Mouse (Mus musculus): ENCODE measurements around the gene Tdrd5. TPM values are rescaled to one million over a fixed set of nuclear protein-coding genes. Genes with fewer than 3 reads are reported as not detected.
A peak's percentile ranks its signal among the peaks of the same experiment; 100 is the strongest.
"Not testable (repeated sequence)": the region's sequence is repeated elsewhere in the genome, so short reads cannot be mapped to it uniquely, and the experiment has no call there.

Gene Tdrd5
- total RNA-seq (2014; fragmentation: Nextera tagmentation) (not detected in 2 replicates), total RNA-seq (2017) (not detected in 2 replicates)

DNA sequence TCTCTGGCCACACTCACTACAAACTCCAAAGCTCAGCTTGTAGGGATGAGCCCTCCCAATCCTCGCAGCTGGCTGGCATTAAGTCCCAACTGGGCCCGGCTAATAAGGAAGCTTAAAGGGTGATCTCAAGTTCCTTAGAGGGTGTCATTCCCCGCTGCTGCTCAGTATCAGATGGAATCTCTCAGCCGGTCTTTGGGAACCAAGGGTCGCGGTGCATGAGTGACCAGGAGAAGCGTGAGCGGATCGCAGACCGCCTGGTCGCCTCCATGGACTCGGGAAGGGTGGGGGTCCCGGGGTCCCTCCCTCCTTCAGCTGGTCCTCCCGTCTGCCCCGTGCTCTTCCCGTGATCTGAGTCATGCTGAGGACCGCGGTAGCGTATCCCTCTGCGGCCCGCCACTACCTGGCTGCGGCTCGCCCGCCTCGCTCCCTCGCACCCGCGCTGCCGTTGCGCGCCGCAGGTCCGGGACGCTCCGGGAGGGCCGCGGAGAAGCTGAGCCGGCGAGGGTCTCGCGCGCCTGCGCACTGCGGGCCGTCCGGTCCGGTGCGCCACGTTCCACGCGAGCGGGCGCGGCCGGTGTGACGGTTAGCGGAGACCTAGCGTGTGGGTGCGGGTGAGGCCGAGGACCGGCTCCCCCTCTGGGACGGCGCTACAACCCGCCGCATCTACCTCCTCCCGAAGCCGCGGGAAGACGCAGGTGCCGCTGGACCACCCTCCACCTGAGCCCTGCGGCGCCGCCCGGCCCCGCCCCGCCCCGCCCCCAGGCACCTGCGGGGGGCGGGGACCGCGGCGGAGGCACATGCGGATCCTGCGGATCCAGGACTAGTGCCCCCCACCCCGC, at the start of gene Tdrd5:
TSS of gene Tdrd5 (minus strand) at position 754 of the 839 bp plus-strand sequence.
- peak; percentile 55 for ATAC-seq (replicated peaks; ENCODE audit: low FRiP score, low TSS enrichment, poor library complexity, severe bottlenecking)

DNA sequence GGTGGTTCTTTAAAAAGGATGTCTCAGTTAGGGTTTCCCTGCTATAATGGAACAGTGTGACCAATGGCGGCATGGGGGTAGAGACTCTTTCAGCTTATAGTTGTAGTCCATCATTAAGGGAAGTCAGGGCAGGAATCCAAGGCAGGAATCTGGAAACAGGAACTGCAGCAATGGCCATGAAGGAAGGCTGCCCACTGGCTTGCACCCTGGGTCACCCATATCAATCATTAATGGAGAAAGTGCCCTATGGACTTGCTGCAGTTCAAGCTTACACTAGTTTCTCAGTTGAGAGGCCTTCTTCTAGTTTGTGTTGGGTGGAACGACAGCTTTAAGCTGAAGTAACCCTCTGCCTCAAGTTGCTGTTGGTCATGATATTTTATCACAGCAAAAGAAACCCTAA, 49.0 kb upstream of the Tdrd5 start:
- no peak for ATAC-seq (replicated peaks; ENCODE audit: low FRiP score, low TSS enrichment, poor library complexity, severe bottlenecking)

DNA sequence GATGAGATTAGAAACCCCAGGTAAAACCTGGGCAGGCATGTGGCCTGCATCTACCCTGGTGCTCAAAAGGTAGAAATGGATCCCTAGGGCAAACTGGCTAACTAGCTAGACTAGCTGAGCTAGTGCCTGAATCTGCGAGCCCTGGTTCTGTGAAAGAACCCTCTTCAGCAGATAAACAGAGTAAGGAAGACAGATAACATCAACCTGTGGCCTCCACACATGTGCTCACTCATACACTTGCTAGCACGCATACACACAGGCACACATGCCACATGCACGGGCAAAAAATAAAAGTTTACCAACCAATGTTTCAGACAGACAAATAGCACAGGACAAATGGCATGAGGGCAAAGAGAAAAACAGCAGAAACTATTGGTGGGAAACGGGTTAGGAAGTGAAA, 47.0 kb upstream of the Tdrd5 start:
- no peak for ATAC-seq (replicated peaks; ENCODE audit: low FRiP score, low TSS enrichment, poor library complexity, severe bottlenecking)

- ATAC-seq (replicated peaks; ENCODE audit: low FRiP score, low TSS enrichment, poor library complexity, severe bottlenecking), result no peak
Observed at GRCm38 (mm10) chr1:156349031-156349430, 45.6 kb upstream of the Tdrd5 start.

DNA sequence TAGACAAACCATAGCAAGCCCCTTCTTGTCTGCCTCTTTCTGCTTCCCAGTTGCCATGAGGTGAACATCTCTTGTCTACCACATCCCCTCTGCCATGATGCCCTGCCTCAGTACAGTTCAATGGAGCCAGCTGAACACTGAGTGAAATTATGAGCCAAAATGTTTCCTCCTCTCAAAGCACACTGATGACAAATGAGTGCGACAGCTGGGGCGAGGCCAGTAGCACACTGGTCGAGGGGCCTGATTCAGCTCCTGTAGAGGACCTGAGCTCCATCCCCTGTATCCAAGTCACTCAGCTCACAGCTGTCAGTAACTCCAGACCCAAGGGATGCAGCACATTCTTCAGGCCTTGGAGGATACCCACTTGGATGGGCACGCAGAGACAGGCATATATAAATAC, 42.2 kb upstream of the Tdrd5 start:
- no peak for ATAC-seq (replicated peaks; ENCODE audit: low FRiP score, low TSS enrichment, poor library complexity, severe bottlenecking)

DNA sequence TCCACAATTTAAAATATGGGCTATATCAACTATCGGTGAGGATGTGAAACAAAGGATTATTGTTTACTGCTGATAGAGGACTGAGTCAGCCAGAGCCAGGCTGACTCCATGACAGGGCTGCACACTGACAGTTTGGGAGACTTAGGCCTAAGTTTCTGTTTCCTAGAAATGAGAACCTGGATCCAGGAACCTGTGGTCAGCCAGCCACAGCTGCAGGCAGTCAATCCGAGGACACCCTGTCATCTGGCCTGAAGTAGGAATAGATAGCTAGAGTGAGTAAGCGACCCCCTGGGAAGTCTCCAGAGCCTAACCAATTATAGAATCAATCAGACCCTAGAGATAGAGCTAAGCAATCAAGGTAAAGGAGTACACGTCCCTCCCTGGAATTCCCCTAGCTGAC, 41.0 kb upstream of the Tdrd5 start:
- no peak for ATAC-seq (replicated peaks; ENCODE audit: low FRiP score, low TSS enrichment, poor library complexity, severe bottlenecking)

DNA sequence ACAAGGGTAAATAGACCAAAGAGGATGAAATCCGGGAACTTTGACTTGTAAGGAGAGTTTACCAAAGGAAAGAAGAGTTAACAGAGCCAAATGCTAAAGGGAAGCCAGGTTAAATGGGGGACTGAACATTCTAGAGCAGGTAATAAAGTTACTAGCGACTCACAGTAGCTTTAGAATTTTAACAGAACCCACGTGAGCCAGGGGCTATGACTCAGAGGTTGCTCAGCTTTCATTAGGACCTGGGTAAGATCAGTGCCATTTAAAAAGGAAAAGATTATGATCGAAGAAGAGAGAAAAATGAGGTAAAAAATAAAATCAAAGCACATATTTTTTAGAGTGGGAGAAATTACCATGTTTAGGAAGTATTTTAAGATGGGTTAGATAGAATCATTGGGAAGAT, 37.4 kb upstream of the Tdrd5 start:
- ATAC-seq (replicated peaks; ENCODE audit: low FRiP score, low TSS enrichment, poor library complexity, severe bottlenecking), result no peak

- no peak for ATAC-seq (replicated peaks; ENCODE audit: low FRiP score, low TSS enrichment, poor library complexity, severe bottlenecking)
Observed at GRCm38 (mm10) chr1:156323126-156323525, 19.7 kb upstream of the Tdrd5 start.

DNA sequence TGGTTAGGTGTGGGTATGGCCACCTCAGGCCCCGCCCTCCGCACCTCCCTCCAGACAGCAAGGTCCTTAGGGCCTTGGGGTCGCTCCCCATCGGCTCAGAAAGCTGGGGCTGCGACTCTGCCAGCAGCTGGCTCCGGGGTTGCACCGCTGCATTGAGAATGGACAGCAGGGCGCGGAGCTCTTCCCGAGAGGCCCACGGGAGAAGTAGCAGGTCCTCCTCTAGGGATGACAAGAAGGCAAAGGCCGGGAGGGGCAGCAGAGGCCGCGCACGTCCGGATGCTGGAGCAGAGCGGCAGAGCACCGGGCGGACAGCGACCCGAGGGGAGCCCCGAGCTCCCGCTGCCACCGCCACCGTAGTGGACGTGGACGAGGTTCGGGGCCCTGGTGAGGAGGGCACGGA, 7.2 kb upstream of the Tdrd5 start, which contains the start of gene Nphs2:
TSS of gene Nphs2 (plus strand) at position 98 of the 400 bp plus-strand sequence.
- ATAC-seq (replicated peaks; ENCODE audit: low FRiP score, low TSS enrichment, poor library complexity, severe bottlenecking), result 0 out of 2 replicates have a peak, but pooled peaks have one; percentile 34

DNA sequence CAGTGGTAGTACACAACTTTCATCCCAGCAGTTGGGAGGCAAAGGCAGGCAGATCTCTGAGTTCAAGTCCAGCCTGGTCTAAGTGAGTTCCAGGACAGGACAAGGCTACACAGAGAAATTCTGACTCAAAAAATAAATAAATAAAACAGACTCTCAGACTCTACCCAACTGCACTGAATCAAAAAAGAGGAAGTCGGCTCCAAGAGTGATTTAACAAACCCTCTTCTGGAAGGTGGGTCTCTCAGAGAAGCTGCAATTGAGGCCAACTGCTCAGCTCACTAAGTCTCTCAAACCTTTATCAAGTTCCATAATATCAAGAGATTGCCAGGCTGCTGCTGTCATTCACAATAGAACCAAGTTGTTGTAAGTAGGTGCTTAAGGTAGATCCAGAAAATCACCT, 5.1 kb upstream of the Tdrd5 start:
- no peak for ATAC-seq (replicated peaks; ENCODE audit: low FRiP score, low TSS enrichment, poor library complexity, severe bottlenecking)

GRCm38 (mm10) chr1:156290016-156290415, 13.4 kb downstream of the Tdrd5 start:
- ATAC-seq (replicated peaks; ENCODE audit: low FRiP score, low TSS enrichment, poor library complexity, severe bottlenecking), result no peak

GRCm38 (mm10) chr1:156289222-156289587, 14.3 kb downstream of the Tdrd5 start:
- ATAC-seq (replicated peaks; ENCODE audit: low FRiP score, low TSS enrichment, poor library complexity, severe bottlenecking), result not testable (repeated sequence)

- ATAC-seq (replicated peaks; ENCODE audit: low FRiP score, low TSS enrichment, poor library complexity, severe bottlenecking), result no peak
Observed at GRCm38 (mm10) chr1:156288556-156289221, 14.8 kb downstream of the Tdrd5 start.

GRCm38 (mm10) chr1:156285541-156285896, 17.9 kb downstream of the Tdrd5 start:
- ATAC-seq (replicated peaks; ENCODE audit: low FRiP score, low TSS enrichment, poor library complexity, severe bottlenecking), result no peak

GRCm38 (mm10) chr1:156284851-156285540, 18.5 kb downstream of the Tdrd5 start:
- no peak for ATAC-seq (replicated peaks; ENCODE audit: low FRiP score, low TSS enrichment, poor library complexity, severe bottlenecking)

- ATAC-seq (replicated peaks; ENCODE audit: low FRiP score, low TSS enrichment, poor library complexity, severe bottlenecking), result peak; percentile 73
Observed at GRCm38 (mm10) chr1:156284207-156284606, 19.3 kb downstream of the Tdrd5 start.

DNA sequence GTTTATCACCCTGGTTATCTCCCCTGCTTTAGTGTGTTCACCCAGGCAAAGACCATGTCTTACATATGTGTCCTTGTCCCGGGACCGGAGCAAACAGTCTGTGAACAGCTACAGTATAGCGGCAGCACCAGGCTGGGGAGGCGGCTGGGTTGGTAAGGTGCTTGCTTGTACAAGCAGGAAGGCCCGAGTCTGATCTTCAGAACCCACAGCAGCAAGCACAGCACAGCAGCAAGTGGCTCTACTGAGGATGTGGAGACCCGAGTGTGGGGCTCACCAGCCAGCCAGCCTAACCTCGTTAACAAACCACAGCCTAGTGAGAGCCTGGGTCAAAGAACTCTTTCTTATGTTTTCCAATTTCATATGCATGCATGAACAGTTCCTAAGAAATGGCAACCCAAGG, 23.3 kb downstream of the Tdrd5 start:
- ATAC-seq (replicated peaks; ENCODE audit: low FRiP score, low TSS enrichment, poor library complexity, severe bottlenecking), result no peak

DNA sequence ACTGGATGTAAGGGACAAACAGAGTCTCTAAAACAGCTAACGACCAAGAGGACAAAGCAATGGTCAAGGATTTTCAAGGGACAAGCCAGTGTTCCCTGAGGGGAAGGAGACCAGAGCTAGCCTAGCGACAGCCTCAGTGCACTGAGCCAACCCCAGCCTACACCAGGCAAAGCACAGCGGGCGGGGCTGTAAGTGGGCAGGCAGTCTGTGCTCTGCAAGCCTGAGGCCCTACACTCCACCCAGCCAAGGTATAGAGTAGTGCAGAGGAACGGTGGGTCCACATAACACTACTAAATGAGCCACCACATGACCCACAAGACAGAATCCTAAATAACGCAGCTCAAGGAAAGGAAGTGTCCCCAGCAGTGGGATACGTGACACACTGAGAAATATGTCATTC, 29.8 kb downstream of the Tdrd5 start:
- 0 out of 2 replicates have a peak, but pooled peaks have one; percentile 55 for ATAC-seq (replicated peaks; ENCODE audit: low FRiP score, low TSS enrichment, poor library complexity, severe bottlenecking)

DNA sequence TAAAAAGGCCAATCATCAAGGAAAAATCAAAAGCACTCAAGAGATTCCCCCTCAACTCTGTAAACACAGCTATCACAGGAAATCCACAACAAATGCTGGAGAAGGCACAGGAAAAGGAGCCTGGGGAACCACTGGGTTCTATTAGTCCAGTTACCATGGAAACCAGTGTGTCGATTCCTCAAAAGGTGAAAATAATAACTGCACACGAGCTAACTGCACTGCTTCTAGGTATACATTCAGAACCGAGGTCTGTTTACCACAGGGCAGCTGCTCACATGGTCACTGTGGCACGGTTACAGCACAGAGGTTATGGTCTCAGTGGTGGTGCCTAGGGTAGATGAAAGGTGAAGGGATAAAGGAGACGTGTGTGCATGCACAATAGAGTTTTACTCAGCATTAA, 31.8 kb downstream of the Tdrd5 start:
- no peak for ATAC-seq (replicated peaks; ENCODE audit: low FRiP score, low TSS enrichment, poor library complexity, severe bottlenecking)

DNA sequence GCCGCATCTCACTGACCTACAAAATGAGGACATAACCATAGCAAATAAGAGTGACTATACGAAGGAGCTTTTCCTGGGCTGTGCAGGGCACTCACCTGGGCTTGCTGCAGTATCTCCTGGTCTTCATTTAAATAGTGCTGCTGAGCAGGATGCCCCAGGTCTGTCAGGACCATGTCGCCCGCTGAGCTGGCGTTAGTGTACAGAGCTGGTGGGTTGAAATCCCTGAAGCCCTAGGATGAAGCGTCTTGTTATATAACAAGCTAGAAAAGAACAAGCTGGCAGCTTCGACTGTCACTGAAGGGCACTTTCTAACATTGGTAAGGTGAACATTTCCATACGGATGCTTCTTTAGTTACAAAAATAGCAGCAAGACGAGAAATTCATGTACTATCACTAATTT, 33.0 kb downstream of the Tdrd5 start:
- ATAC-seq (replicated peaks; ENCODE audit: low FRiP score, low TSS enrichment, poor library complexity, severe bottlenecking), result no peak
